Mouse (Mus musculus) spleen, postnatal 36 days (tissue): Measurements from ENCODE around the gene Slc35e3.

Experiments used
- DNase-seq, 2 experiments: peaks; one replicate each; pipeline ENCODE4 v3.0.0; 2022; ENCODE audit warnings: low spot score in 2 of 2, mixed read lengths in 1 of 2

Slc35e3 gene

GRCm38 (mm10) chr10:117776281-117777102 is 30.3 kb upstream of the Slc35e3 start:
- no peak for DNase-seq

DNA sequence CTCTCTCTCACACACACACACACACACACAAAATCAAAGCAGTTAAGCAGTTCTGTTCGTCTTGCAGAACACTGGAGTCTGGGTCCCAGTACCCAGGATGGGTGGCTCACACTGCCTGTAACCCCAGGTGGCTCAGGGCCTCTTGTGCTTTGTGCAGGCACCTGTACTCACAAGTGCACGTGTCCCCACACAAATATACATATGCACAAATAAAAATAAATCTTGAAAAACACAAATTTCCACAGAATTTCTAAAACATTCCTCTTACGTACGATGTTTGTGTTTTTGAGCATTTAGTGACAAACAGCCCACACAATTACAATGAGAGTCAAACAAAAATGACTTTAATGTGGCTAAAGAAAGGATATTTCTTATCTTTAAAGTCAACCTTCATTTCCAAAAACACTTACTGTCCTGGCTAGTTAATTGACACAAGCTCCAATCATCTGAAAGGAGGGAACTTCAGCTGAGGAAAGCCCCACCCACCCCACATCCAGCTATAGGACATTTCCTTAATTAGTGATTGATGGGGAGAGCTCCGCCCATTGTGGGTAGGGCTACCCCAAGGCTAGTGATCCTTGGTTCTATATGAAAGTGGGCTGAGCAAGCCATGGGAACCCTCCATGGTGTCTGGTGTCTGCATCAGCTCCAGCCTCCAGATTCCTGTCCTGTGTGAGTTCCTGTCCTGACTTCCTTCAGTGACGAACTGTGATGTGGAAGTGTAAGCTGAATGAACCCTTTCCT is 29.4 kb upstream of the Slc35e3 start:
- DNase-seq = no peak

DNA sequence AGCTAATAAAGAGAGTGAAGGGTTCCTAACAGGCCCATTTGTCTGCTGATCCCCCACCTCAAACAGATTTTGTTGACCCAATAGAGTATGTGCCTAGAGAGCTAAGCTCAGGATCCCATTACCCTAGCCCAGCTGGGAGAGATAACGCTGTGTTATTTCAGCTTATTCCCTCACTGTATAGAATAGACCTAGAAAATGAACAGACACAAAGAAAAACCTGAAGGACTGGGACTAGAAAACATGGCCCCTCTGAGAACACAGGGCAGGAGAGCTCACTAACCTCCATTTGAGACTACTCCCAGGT is 28.6 kb upstream of the Slc35e3 start:
- DNase-seq = no peak

- DNase-seq = no peak
These were observed 28.0 kb upstream of the Slc35e3 start for GRCm38 (mm10) chr10:117774011-117774816.

GRCm38 (mm10) chr10:117773106-117773720 is 27.0 kb upstream of the Slc35e3 start:
- DNase-seq = no peak

GRCm38 (mm10) chr10:117772364-117773105 is 26.4 kb upstream of the Slc35e3 start:
- no peak for DNase-seq

GRCm38 (mm10) chr10:117771131-117771510 is 25.0 kb upstream of the Slc35e3 start:
- DNase-seq = no peak

GRCm38 (mm10) chr10:117770286-117771130 is 24.3 kb upstream of the Slc35e3 start:
- no peak for DNase-seq

DNA sequence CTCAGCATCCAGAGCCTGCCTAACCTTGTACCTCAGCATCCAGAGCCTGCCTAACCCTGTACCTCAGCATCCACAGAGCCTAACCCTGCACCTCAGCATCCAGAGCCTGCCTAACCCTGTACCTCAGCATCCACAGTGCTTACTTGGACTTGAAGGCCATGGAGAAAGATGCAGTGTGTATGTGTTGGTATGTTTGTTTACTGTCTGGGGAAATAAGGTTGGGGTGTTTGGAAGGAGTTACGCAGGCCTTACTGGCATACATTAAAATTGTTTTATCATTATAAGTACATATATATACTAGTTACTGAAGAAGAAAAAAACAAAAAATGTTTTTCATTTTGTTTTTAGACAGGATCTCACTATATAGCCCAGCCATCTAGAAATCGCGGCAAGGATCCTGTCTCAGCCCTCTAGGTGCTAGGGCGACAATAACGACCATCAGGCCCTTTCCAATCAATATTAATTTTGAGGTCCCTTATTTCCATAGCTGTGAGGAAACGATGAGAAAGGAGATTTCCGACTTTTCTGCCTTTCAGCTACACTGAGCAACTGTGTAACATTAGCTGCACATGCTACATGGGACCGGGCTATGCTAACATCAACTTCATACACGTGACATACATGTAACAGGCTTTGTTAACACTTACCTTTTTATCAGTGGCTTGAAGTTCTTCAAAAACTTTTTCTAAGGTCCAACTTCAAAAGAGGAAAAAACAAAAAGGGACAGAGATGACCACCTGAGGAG is 23.5 kb upstream of the Slc35e3 start:
- DNase-seq = no peak

- no peak for DNase-seq
These were observed 21.9 kb upstream of the Slc35e3 start for GRCm38 (mm10) chr10:117768141-117768440.

- DNase-seq = no peak
These were observed 21.3 kb upstream of the Slc35e3 start for GRCm38 (mm10) chr10:117767286-117768140.

GRCm38 (mm10) chr10:117766896-117767160 is 20.7 kb upstream of the Slc35e3 start:
- no peak for DNase-seq

GRCm38 (mm10) chr10:117766111-117766895 is 20.1 kb upstream of the Slc35e3 start:
- DNase-seq = no peak

DNA sequence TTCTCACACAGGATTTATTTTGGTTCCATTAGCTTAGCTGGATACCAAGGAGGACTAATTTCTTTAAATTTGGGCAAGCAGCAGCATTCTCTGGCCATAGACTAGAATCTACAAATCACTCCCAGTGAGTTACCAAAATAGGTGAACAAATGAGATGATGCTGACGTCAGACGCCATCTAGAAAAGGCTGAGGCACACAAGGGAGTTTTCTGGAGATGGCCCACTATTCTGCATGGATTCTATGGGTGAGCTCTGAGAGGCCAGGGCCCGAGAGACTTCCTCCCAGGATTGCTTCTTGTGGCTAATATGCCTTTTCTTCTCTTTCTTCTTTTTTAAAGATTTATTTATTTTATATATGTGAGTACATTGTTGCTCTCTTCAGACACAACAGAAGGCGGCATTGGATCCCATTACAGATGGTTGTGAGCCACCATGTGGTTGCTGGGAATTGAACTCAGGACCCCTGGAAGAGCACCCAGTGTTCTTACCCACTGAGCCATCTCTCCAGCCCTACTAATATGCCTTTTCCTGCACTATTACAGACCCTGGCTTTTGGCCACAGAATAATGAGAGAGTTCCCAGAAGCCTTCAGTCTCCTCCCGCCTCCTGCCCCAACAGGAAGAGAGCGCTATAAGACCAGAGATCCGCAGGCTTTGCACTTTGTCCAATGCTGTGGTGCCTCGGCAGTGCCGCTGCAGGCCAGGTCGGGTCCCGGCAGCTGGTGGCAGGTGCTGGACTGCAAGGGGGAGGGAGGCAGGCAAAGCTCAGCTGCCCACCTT is 19.1 kb upstream of the Slc35e3 start:
- no peak for DNase-seq

DNA sequence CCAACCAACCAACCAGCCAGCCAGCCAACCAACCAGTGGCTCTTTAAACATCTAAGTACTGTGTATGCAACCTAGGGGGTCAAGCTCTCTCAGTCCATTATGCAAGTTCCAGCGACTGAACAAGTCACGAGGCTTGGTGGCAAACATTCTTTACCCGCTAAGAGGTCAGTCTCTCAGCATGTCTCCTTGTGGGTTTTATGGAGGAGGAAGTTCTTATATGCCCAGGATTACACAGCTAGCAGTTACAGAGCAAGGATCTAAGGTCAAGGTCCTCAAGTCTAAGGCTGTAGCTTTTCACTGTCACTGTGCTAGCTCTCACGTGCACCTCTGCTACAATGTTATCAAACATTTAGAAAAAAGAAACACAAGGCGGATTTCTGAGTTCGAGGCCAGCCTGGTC is 18.4 kb upstream of the Slc35e3 start:
- no peak for DNase-seq

- no peak for DNase-seq
These were observed 17.5 kb upstream of the Slc35e3 start for GRCm38 (mm10) chr10:117763588-117764190.

DNA sequence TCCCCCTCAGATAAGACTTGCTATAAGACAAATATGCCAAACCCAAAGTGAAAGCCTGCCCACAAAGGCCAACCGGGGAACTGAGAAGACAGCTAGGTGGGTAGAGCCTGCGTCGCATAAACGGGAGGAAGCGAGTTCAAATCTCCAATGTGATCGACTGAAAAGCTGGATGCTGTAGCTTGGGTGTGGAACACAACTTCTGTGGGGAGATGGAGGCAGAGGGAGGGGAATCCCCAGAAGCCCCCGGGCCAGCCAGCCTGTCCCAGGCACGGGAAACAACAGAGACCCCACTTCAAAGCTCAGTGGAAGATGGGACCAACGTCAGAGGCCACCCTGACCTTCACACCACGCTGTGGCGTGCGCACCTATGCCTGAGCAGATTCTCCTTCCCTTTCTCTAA is 16.8 kb upstream of the Slc35e3 start:
- DNase-seq = no peak
